Mouse (Mus musculus) cortical plate, adult 2 months (tissue): ENCODE data around the gene Atp5d.

ENCODE experiments used
- CTCF ChIP-seq: fragments of 200-500 bp; IDR thresholded peaks from 2 replicates; pipeline ENCODE4 v1.5.1; 2011; ENCODE audit warnings: mild to moderate bottlenecking, control low read depth, low read length; ENCODE audit not compliant: insufficient read depth; ENCODE audit errors: extremely low read depth
- POLR2A ChIP-seq: fragments of 200-500 bp; IDR thresholded peaks from 2 replicates; pipeline ENCODE4 v1.6.1; 2011; ENCODE audit warnings: mild to moderate bottlenecking, low read length, control low read depth; ENCODE audit not compliant: insufficient read depth; ENCODE audit errors: extremely low read depth

DNA sequence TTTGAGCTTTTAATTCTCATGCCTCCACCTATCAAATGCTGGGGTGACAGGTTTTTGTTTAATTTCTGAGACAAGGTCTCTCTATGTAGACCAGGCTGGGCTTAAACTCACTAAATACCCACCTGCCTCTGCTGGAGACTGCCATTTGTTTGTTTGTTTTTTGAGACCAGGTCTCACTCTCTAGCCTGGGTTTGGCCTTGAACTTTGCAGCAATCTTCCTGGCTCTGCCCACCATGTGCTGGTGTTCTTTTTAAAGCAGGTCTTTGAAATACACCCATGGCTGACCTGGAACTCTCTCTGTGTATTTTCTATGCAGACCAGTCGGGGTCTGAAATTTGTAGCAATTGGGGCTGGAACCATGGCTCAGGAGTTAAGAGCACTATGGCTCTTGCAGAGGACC is 2.8 kb upstream of the Atp5d start:
- TF ChIP-seq CTCF (no peak), POLR2A (no peak)
